Mouse (Mus musculus): ENCODE results near the gene Aplf.

GRCm38 (mm10) chr6:87581581-87581980, 90.4 kb downstream of the Aplf start:
- no peak for TF ChIP-seq MAFK (IDR thresholded peaks at IDR 0.05; ENCODE audit: insufficient read depth, low read depth, low read length)
- TF ChIP-seq ZNF384 (IDR thresholded peaks at IDR 0.05; ENCODE audit: low read depth, low read length) = no peak
